24 mouse cellular contexts compared by ENCODE assay signal in the genomic region with DNA sequence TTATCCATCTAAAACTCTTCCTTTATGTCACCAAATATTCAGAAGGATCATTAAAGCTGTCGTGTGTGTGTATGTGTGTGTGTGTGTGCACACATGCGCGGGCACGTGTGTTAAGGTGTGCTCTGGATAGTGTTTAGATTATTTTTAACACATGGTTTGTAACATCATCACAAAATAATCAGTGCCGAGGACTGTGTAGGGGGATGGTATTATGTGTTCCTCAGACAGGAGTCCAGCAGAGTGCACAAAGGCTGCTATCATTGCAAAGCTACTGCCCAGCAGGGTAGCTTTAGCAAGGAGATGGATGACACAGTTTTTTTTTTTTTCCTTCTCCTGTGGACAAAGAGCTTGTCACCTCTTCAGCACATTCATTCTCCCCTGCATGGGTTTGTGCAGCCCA.
DNase-seq lines count a peak whose midpoint lies in the region; ATAC-seq lines count a peak whose summit lies in the region.
"Had no signal": no experiment of that assay in that cellular context is flagged by ENCODE, and none has a peak within 500 bp of the region (broad histone marks: within the 10 kb centered on the region; RNA-seq: fewer than 3 reads in every experiment).

No protein-coding gene starts in this region.

- peak; percentile 85 for ATAC-seq in hindbrain, embryonic 11.5 days (ENCODE audit: low FRiP score)
- no peak for ATAC-seq in hindbrain, embryonic 13.5 days (ENCODE audit: low FRiP score)
- peak; percentile 69 for ATAC-seq in neural tube, embryonic 12.5 days (ENCODE audit: low FRiP score, low read depth)
- ATAC-seq in midbrain, embryonic 13.5 days: peak; percentile 67
- ATAC-seq: CD4-positive, CD25-positive, alpha-beta regulatory T cell, adult 4 months had no signal

- H3K9ac ChIP-seq in hindbrain, embryonic 11.5 days (ENCODE audit: low read depth, low read length): no peak overlapping the region
- H3K9ac ChIP-seq in hindbrain, embryonic 13.5 days: no peak overlapping the region
- no peak overlapping the region for H3K9ac ChIP-seq in neural tube, embryonic 12.5 days
- no peak overlapping the region for H3K9ac ChIP-seq in midbrain, embryonic 13.5 days (replicated peaks)
- H3K9ac ChIP-seq: embryonic facial prominence, embryonic 12.5 days; hindbrain, embryonic 14.5 days; limb, embryonic 13.5 days; lung, embryonic 15.5 days had no signal

- H3K4me3 ChIP-seq in hindbrain, embryonic 11.5 days (ENCODE audit: low read depth, low read length): no peak overlapping the region
- no peak overlapping the region for H3K4me3 ChIP-seq in hindbrain, embryonic 13.5 days
- H3K4me3 ChIP-seq in neural tube, embryonic 12.5 days: no peak overlapping the region
- H3K4me3 ChIP-seq in midbrain, embryonic 13.5 days (replicated peaks): no peak overlapping the region
- H3K4me3 ChIP-seq: embryonic facial prominence, embryonic 12.5 days; limb, embryonic 13.5 days; lung, embryonic 15.5 days had no signal

- H3K9me3 ChIP-seq in hindbrain, embryonic 11.5 days (ENCODE audit: control insufficient read depth, low read length): no peaks in the 10 kb centered on the region
- no peaks in the 10 kb centered on the region for H3K9me3 ChIP-seq in hindbrain, embryonic 13.5 days
- no peaks in the 10 kb centered on the region for H3K9me3 ChIP-seq in neural tube, embryonic 12.5 days
- H3K9me3 ChIP-seq in midbrain, embryonic 13.5 days: no peaks in the 10 kb centered on the region
- H3K9me3 ChIP-seq: embryonic facial prominence, embryonic 12.5 days; limb, embryonic 13.5 days; lung, embryonic 15.5 days had no signal

- no peak overlapping the region for H3K27ac ChIP-seq in hindbrain, embryonic 11.5 days (ENCODE audit: low read depth, low read length)
- H3K27ac ChIP-seq in hindbrain, embryonic 13.5 days: no peak overlapping the region
- no peak overlapping the region for H3K27ac ChIP-seq in neural tube, embryonic 12.5 days
- H3K27ac ChIP-seq in midbrain, embryonic 13.5 days: no peak overlapping the region
- H3K27ac ChIP-seq: embryonic facial prominence, embryonic 12.5 days; hindbrain, embryonic 14.5 days; kidney, postnatal 0 days; limb, embryonic 13.5 days; lung, embryonic 15.5 days had no signal

- no peak for DNase-seq in hindbrain, embryonic 11.5 days (ENCODE audit: low spot score)
- DNase-seq in neural tube, embryonic 10.5 days (ENCODE audit: extremely low spot score, low spot score): no peak
- DNase-seq in right cerebral cortex, postnatal 4 days: no peak
- DNase-seq in kidney, adult 11 months: no peak
- DNase-seq: adrenal gland, postnatal 14 days; cerebellum, adult 18-20 months; cerebellum, postnatal 10 days; gastrocnemius, postnatal 14 days; heart, postnatal 14 days; kidney, adult 2 months; kidney, postnatal 4 days; layer of hippocampus, postnatal 36 days; thymus, adult 2 months; thymus, postnatal 36 days had no signal

- 49% methylated on average over 5 of the region's 5 CpGs for WGBS in hindbrain, embryonic 11.5 days
- 46% methylated on average over 5 of the region's 5 CpGs for WGBS in hindbrain, embryonic 13.5 days
- WGBS in neural tube, embryonic 12.5 days: 55% methylated on average over 5 of the region's 5 CpGs
- 64% methylated on average over 5 of the region's 5 CpGs for WGBS in midbrain, embryonic 13.5 days

- H3K27me3 ChIP-seq in hindbrain, embryonic 11.5 days (ENCODE audit: control insufficient read depth, insufficient read depth, low read length): no peaks in the 10 kb centered on the region
- no peaks in the 10 kb centered on the region for H3K27me3 ChIP-seq in hindbrain, embryonic 13.5 days
- H3K27me3 ChIP-seq in neural tube, embryonic 12.5 days (replicated peaks): no peaks in the 10 kb centered on the region
- no peaks in the 10 kb centered on the region for H3K27me3 ChIP-seq in midbrain, embryonic 13.5 days
- H3K27me3 ChIP-seq: embryonic facial prominence, embryonic 12.5 days; limb, embryonic 13.5 days; lung, embryonic 15.5 days had no signal

- no peak overlapping the region for H3K4me2 ChIP-seq in hindbrain, embryonic 11.5 days (replicated peaks; ENCODE audit: low read depth, low read length)
- H3K4me2 ChIP-seq in hindbrain, embryonic 13.5 days: no peak overlapping the region
- H3K4me2 ChIP-seq in neural tube, embryonic 12.5 days (replicated peaks): no peak overlapping the region
- H3K4me2 ChIP-seq in midbrain, embryonic 13.5 days (replicated peaks): no peak overlapping the region
- H3K4me2 ChIP-seq: embryonic facial prominence, embryonic 12.5 days; hindbrain, embryonic 14.5 days; limb, embryonic 13.5 days; liver, embryonic 11.5 days; lung, embryonic 15.5 days had no signal

- H3K36me3 ChIP-seq in hindbrain, embryonic 11.5 days (ENCODE audit: control insufficient read depth, insufficient read depth, low read length): no peaks in the 10 kb centered on the region
- H3K36me3 ChIP-seq in hindbrain, embryonic 13.5 days: no peaks in the 10 kb centered on the region
- H3K36me3 ChIP-seq in neural tube, embryonic 12.5 days: no peaks in the 10 kb centered on the region
- no peaks in the 10 kb centered on the region for H3K36me3 ChIP-seq in midbrain, embryonic 13.5 days
- H3K36me3 ChIP-seq: embryonic facial prominence, embryonic 12.5 days; limb, embryonic 13.5 days; lung, embryonic 15.5 days had no signal

- H3K4me1 ChIP-seq in hindbrain, embryonic 11.5 days (replicated peaks; ENCODE audit: control insufficient read depth, insufficient read depth, low read length): peaks cover 3% of the 10 kb centered on the region; the same call in 1 of the 2 replicates
- H3K4me1 ChIP-seq in hindbrain, embryonic 13.5 days (replicated peaks): peaks cover 5% of the 10 kb centered on the region; the same call in 1 of the 2 replicates
- H3K4me1 ChIP-seq in neural tube, embryonic 12.5 days: peaks cover 4% of the 10 kb centered on the region; the same call in 1 of the 2 replicates
- H3K4me1 ChIP-seq in midbrain, embryonic 13.5 days (replicated peaks): peaks cover 10% of the 10 kb centered on the region
- H3K4me1 ChIP-seq: limb, embryonic 13.5 days; lung, embryonic 15.5 days had no signal
